Mouse (Mus musculus) bone marrow macrophage, adult 2 months (primary cell): ENCODE data around the gene Glt8d2.

ENCODE experiments used
- CTCF ChIP-seq: IDR thresholded peaks from 2 replicates; pipeline ENCODE4 v1.5.1; 2012; ENCODE audit warnings: low read depth, mild to moderate bottlenecking, low read length, moderate library complexity
- POLR2A ChIP-seq: IDR thresholded peaks from 2 replicates; pipeline ENCODE4 v1.6.1; 2012; ENCODE audit warnings: mild to moderate bottlenecking, low read depth, low read length, borderline replicate concordance

DNA sequence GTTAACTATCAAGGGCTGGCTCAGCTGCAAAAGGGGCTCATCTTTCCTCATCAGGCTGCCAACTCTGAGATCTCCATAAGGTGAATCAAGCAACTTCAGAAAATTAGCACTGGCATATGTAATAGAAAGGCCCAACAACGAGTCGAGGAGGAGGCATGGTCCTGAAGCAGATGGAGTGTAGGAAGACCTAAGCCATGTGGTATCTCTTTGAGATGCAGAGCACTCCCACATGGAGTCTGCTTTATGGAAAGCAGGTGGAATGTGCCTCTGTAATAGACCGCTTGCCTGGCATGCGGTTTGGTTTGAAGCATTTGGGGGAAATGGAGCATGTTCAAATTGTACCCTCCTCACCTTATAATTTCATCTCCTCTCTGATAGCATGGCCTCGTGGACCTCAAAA, 9.7 kb downstream of the Glt8d2 start:
- TF ChIP-seq CTCF, result no peak
- no peak for TF ChIP-seq POLR2A
